Mouse (Mus musculus) neural tube, embryonic 11.5 days (tissue): ENCODE data around the gene Fam71a. TPM values are rescaled to one million over a fixed set of nuclear protein-coding genes. Genes with fewer than 3 reads are reported as not detected.

Experiments
- ATAC-seq: fragments of 200-750 bp; cut with Nextera tagmentation; 2 replicates; pipeline ENCODE4 v1.8.0; 2017; ENCODE audit warnings: moderate number of reproducible peaks, mild to moderate bottlenecking, moderate TSS enrichment, moderate library complexity; ENCODE audit not compliant: insufficient read depth, low FRiP score, low TSS enrichment
- DNase-seq: peaks from one replicate; pipeline ENCODE4 v3.0.0-alpha.2; 2015; ENCODE audit warnings: low spot score
- H3K27ac ChIP-seq: fragments of 300-500 bp; sonication (generic); 2 replicates; pipeline ENCODE4 v1.5.1; 2014; ENCODE audit warnings: low read depth, mild to moderate bottlenecking, low read length
- H3K27me3 ChIP-seq: fragments of 300-500 bp; sonication (generic); 2 replicates; pipeline ENCODE4 v1.6.1; 2014; ENCODE audit warnings: mild to moderate bottlenecking, low read length, mixed read lengths; ENCODE audit not compliant: control insufficient read depth, insufficient read depth
- H3K36me3 ChIP-seq: fragments of 300-500 bp; sonication (generic); 2 replicates; pipeline ENCODE4 v1.6.1; 2014; ENCODE audit warnings: mild to moderate bottlenecking, low read length, moderate library complexity, mixed read lengths; ENCODE audit not compliant: control insufficient read depth, insufficient read depth
- H3K4me1 ChIP-seq: fragments of 300-500 bp; sonication (generic); 2 replicates; pipeline ENCODE4 v1.6.1; 2014; ENCODE audit warnings: low read length, mixed read lengths; ENCODE audit not compliant: control insufficient read depth, insufficient read depth
- H3K4me2 ChIP-seq: fragments of 300-500 bp; sonication (generic); 2 replicates; pipeline ENCODE4 v1.6.1; 2014; ENCODE audit warnings: low read depth, mild to moderate bottlenecking, moderate library complexity
- H3K4me3 ChIP-seq: fragments of 300-500 bp; sonication (generic); 2 replicates; pipeline ENCODE4 v1.5.1; 2014; ENCODE audit warnings: low read depth, low read length
- H3K9ac ChIP-seq: fragments of 300-500 bp; sonication (generic); 2 replicates; pipeline ENCODE4 v1.6.1; 2014; ENCODE audit warnings: mild to moderate bottlenecking, low read length
- H3K9me3 ChIP-seq: fragments of 300-500 bp; sonication (generic); 2 replicates; pipeline ENCODE4 v1.6.1; 2016; ENCODE audit warnings: low read length; ENCODE audit not compliant: control insufficient read depth
- WGBS: fragments of 180-500 bp; shearing (Covaris S2); extraction: QIAGEN DNeasy Blood & Tissue Kit; methylation state at CpG from one replicate; pipeline ENCODE4 v1.1.7; 2014; 5-methylcytosine and 5-hydroxymethylcytosine counted together
- polyA plus RNA-seq: library from polyadenylated mRNA; unstranded; fragments of >200 nt; fragmentation: Nextera tagmentation; extraction: Ambion mirVana; gene quantifications from 2 replicates; pipeline ENCODE4 v1.2.1, GENCODE M21; 2014

Fam71a gene
- polyA plus RNA-seq, 1 experiment from 2014 or later, result not detected

DNA sequence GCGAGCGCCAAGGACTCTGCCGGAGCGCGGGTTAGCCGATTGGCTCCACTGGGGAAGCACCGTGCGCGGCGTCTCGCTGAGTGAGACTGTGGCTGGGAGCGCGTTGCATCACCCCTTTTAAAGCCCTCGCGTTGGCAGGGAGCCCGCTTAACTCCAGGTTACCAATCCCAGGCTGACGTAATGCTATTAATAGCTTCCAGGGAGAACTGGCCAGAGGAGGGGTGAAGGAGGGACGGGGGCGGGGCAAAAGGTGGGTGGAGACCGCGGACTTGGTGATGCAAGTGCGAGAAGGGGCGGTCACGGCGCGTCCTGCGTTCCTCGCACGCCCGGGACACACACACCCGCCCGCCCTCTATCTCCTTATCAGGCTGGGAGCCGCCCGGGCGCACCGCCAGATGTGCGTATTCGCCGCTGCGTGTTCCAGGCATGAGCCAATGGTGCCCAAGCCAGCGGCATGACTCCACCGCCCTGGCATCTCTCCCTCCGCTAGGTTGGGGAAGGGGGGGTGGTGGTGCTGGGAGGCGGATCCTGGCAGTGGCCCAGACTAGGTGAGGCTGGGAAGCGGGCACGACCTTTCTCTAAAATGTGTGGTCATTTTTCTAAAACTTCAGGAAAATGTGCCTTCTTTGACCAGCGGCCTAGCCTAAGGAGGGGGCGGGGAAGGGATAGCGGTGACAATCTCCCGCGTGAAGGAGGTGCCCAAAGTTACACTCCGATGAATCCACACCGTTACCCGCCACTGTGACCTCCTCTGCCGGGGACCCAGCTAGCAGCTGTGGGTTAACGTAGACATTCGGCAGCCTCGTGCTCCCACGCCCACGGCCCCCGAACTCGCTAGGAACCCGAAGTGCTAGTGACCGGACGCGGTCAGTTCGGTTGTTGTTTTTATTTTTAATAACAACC is 18.8 kb upstream of the Fam71a start:
- under 1% methylated on average over 67 of the region's 67 CpGs for WGBS
- H3K36me3 ChIP-seq, result no peaks in the 10 kb centered on the region
- ATAC-seq (peak; percentile 77), DNase-seq (peak; percentile 82)
- H3K9me3 ChIP-seq, result no peaks in the 10 kb centered on the region
- peaks cover 19% of the 10 kb centered on the region; the same call in 1 of the 2 replicates for H3K4me1 ChIP-seq
- no peak overlapping the region for H3K27ac ChIP-seq
- 0 out of 2 replicates have a peak overlapping the region, but pooled peaks have one; percentile 1 for H3K9ac ChIP-seq
- H3K4me2 ChIP-seq, result peak overlapping the region; percentile 86
- peaks cover 47% of the 10 kb centered on the region for H3K27me3 ChIP-seq
- H3K4me3 ChIP-seq, result peak overlapping the region; percentile 40

DNA sequence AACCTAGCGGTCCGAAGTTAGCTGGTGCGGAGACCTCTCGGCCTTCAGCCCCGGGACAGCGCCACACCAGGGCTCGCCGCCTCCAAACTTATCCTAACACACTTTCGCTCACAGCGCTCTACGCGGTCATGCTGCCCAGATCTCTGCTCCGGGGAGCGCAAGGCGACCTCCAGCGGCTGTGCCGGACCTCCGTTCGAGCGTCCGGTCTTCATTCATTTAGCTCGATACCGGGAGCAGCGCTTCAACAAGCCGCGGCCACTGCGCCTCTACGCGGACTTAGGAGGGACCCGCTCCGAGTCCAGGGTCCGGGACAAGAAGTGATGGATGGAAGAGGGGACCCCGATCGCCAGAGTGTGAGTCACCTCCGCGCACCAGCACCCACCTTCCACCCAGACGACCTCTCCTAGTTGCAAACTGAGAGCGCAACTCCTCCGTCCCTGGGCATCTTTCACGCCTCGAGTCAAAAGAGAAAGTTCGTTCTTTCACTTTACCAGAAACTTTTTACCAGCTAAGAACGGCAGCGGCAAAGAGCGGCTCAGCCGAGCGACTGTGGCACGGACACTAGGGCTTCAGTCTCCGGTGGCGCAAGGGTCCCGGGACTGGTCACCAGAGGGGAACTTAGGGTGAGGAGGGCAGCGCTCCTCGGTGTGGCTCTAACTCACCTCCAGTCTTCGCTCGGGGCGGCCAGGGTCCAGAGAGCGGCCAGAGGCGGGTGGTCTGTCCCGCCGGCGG is 18.0 kb upstream of the Fam71a start:
- no peak for ATAC-seq
- peak overlapping the region; percentile 40 for H3K4me3 ChIP-seq
- DNase-seq, result peak; percentile 68
- peaks cover 19% of the 10 kb centered on the region; the same call in 1 of the 2 replicates for H3K4me1 ChIP-seq
- under 1% methylated on average over 61 of the region's 61 CpGs for WGBS
- no peak overlapping the region for H3K27ac ChIP-seq
- H3K9me3 ChIP-seq, result no peaks in the 10 kb centered on the region
- peaks cover 47% of the 10 kb centered on the region for H3K27me3 ChIP-seq
- H3K9ac ChIP-seq, result 0 out of 2 replicates have a peak overlapping the region, but pooled peaks have one; percentile 1
- no peaks in the 10 kb centered on the region for H3K36me3 ChIP-seq
- peak overlapping the region; percentile 86 for H3K4me2 ChIP-seq

- H3K9ac ChIP-seq, result no peak overlapping the region
- H3K9me3 ChIP-seq, result no peaks in the 10 kb centered on the region
- peak overlapping the region; percentile 86 for H3K4me2 ChIP-seq
- peaks cover 40% of the 10 kb centered on the region for H3K27me3 ChIP-seq
- no peak for DNase-seq
- ATAC-seq, result no peak
- peak overlapping the region; percentile 40; the same call in 1 of the 2 replicates for H3K4me3 ChIP-seq
- peaks cover 19% of the 10 kb centered on the region; the same call in 1 of the 2 replicates for H3K4me1 ChIP-seq
- no peaks in the 10 kb centered on the region for H3K36me3 ChIP-seq
- H3K27ac ChIP-seq, result no peak overlapping the region
- WGBS, result 54% methylated on average over 12 of the region's 12 CpGs
These were observed 17.0 kb upstream of the Fam71a start for GRCm38 (mm10) chr1:191181469-191182259.

GRCm38 (mm10) chr1:191180397-191180796 is 15.8 kb upstream of the Fam71a start:
- no peak for DNase-seq
- no peak overlapping the region for H3K9ac ChIP-seq
- H3K4me1 ChIP-seq, result peaks cover 17% of the 10 kb centered on the region; the same call in 1 of the 2 replicates
- H3K4me3 ChIP-seq, result no peak overlapping the region
- WGBS, result 71% methylated on average over 4 of the region's 4 CpGs
- no peaks in the 10 kb centered on the region for H3K36me3 ChIP-seq
- peaks cover 28% of the 10 kb centered on the region for H3K27me3 ChIP-seq
- H3K4me2 ChIP-seq, result no peak overlapping the region
- no peak overlapping the region for H3K27ac ChIP-seq
- no peak for ATAC-seq
- no peaks in the 10 kb centered on the region for H3K9me3 ChIP-seq

- H3K27ac ChIP-seq, result no peak overlapping the region
- no peak for ATAC-seq
- no peaks in the 10 kb centered on the region for H3K9me3 ChIP-seq
- H3K4me1 ChIP-seq, result peaks cover 12% of the 10 kb centered on the region; the same call in 1 of the 2 replicates
- no peak for DNase-seq
- WGBS, result 51% methylated on average over 2 of the region's 2 CpGs
- H3K4me3 ChIP-seq, result no peak overlapping the region
- no peaks in the 10 kb centered on the region for H3K36me3 ChIP-seq
- peaks cover 22% of the 10 kb centered on the region for H3K27me3 ChIP-seq
- H3K4me2 ChIP-seq, result no peak overlapping the region
- H3K9ac ChIP-seq, result no peak overlapping the region
These were observed 15.2 kb upstream of the Fam71a start for GRCm38 (mm10) chr1:191179846-191180245.

DNA sequence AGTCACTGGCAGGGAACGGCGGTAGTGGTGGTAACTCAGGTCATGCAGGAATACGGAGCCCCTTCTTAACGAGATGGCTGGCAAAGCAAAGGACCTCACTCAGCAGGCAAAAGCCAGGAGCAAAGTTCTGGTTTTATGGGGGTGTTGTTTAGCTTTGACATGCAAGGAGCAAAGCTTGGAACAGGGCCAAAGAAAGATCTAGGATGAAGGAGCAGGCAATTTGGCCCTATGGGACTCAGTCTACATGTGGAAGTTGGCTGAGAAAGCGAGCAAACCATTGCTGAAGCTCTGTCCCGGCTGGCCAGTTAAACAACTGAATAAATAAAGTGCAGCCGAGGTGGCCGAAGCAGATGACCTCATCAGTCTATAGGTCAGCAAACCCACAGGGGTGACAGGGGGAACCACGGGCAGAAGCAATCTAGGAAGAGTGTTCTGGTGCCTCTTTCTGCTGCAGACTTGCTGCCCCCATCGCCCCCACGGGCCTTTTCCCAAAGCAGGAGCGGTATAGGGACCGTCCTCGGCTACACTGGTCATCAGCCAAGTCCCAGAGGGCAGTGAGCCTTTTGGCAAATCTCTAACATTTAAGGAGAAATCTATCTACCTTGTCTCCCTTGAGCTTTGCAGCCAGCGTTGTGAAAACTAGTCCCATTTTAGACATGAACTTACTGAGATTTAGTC is 14.0 kb upstream of the Fam71a start:
- Histone ChIP-seq H3K27me3 (peaks cover 11% of the 10 kb centered on the region), H3K4me3 (no peak overlapping the region), H3K27ac (no peak overlapping the region), H3K4me1 (peaks cover under 1% of the 10 kb centered on the region; the same call in 1 of the 2 replicates), H3K4me2 (no peak overlapping the region), H3K9ac (no peak overlapping the region), H3K36me3 (no peaks in the 10 kb centered on the region), H3K9me3 (no peaks in the 10 kb centered on the region)
- DNase-seq (no peak), ATAC-seq (no peak)
- WGBS, result 22% methylated on average over 15 of the region's 15 CpGs

GRCm38 (mm10) chr1:191176887-191177286 is 12.3 kb upstream of the Fam71a start:
- no peaks in the 10 kb centered on the region for H3K9me3 ChIP-seq
- no peaks in the 10 kb centered on the region for H3K36me3 ChIP-seq
- H3K4me1 ChIP-seq, result no peaks in the 10 kb centered on the region
- H3K9ac ChIP-seq, result no peak overlapping the region
- no peak overlapping the region for H3K27ac ChIP-seq
- DNase-seq, result no peak
- no peak overlapping the region for H3K4me2 ChIP-seq
- no peak for ATAC-seq
- H3K27me3 ChIP-seq, result peaks cover 6% of the 10 kb centered on the region
- no peak overlapping the region for H3K4me3 ChIP-seq
- 74% methylated on average over 7 of the region's 7 CpGs for WGBS

DNA sequence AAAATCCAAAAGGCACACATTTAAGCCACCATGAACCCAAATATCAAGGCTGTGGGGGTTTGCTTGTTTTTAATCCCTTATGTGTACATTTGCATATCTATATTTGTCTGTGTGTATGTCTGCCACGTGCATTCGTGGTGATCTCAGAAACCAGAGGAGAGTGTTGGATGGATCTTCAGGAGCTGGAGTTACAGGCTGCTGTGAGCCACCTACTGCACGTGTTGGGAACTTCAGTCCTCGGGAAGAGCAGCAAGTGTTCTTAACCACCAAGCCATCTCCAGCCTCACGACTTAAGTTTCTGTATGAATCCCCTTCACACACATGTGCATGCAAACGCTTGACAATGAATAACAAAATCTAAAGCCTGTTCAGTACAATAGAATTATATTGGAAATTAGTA is 7.9 kb upstream of the Fam71a start:
- DNase-seq, result peak; percentile 46
- H3K4me3 ChIP-seq, result no peak overlapping the region
- no peaks in the 10 kb centered on the region for H3K9me3 ChIP-seq
- WGBS, result 22% methylated on average over 6 of the region's 6 CpGs
- H3K4me1 ChIP-seq, result no peaks in the 10 kb centered on the region
- no peak overlapping the region for H3K9ac ChIP-seq
- H3K27ac ChIP-seq, result no peak overlapping the region
- H3K36me3 ChIP-seq, result no peaks in the 10 kb centered on the region
- no peaks in the 10 kb centered on the region for H3K27me3 ChIP-seq
- no peak overlapping the region for H3K4me2 ChIP-seq
- no peak for ATAC-seq
